Mouse (Mus musculus): ENCODE results near the gene Rps11. TPM values are rescaled to one million over a fixed set of nuclear protein-coding genes. Genes with fewer than 3 reads are reported as not detected.
A peak's percentile ranks its signal among the peaks of the same experiment; 100 is the strongest.
"Not testable (repeated sequence)": the region's sequence is repeated elsewhere in the genome, so short reads cannot be mapped to it uniquely, and the experiment has no call there.

The Rps11 gene
- polyA plus RNA-seq (2014; fragmentation: Nextera tagmentation; extraction: Ambion mirVana), result 1,168 and 1,305 TPM in 2 replicates

GRCm38 (mm10) chr7:45124224-45125143, at the start of gene Rps11:
TSS of gene Rps11 (minus strand) at chr7:45124439.
- WGBS (ENCODE audit: insufficient replicate concordance), result 1% methylated on average over 59 of the region's 59 CpGs
- peaks cover 45% of the 10 kb centered on the region for H3K36me3 ChIP-seq (ENCODE audit: control insufficient read depth, insufficient read depth, low read length)
- H3K27ac ChIP-seq (ENCODE audit: low read depth, low read length), result peak within 1 kb of the TSS; percentile 89

GRCm38 (mm10) chr7:45173772-45174171, 49.5 kb upstream of the Rps11 start:
- not testable (repeated sequence) for H3K4me2 ChIP-seq; H3K9ac ChIP-seq (ENCODE audit: low read depth, low read length); H3K4me1 ChIP-seq (ENCODE audit: control insufficient read depth, insufficient read depth, low read length); H3K4me3 ChIP-seq (ENCODE audit: low read depth, low read length); H3K27ac ChIP-seq (ENCODE audit: low read depth, low read length); ATAC-seq (replicated peaks; ENCODE audit: insufficient number of reproducible peaks, low FRiP score, low TSS enrichment); H3K36me3 ChIP-seq (ENCODE audit: control insufficient read depth, insufficient read depth, low read length)
- 63% methylated on average over 1 of the region's 1 CpGs for WGBS (ENCODE audit: insufficient replicate concordance)
- Histone ChIP-seq H3K27me3 (ENCODE audit: control insufficient read depth, insufficient read depth, low read length) (peaks cover 71% of the 10 kb centered on the region), H3K9me3 (replicated peaks; ENCODE audit: control insufficient read depth, low read length) (peaks cover 23% of the 10 kb centered on the region)

More at GRCm38 (mm10) chr7:45124224-45125143, at the start of gene Rps11:
- no peaks in the 10 kb centered on the region for H3K9me3 ChIP-seq (replicated peaks; ENCODE audit: control insufficient read depth, low read length)
- peaks cover 30% of the 10 kb centered on the region for H3K4me1 ChIP-seq (ENCODE audit: control insufficient read depth, insufficient read depth, low read length)
- ATAC-seq (replicated peaks; ENCODE audit: insufficient number of reproducible peaks, low FRiP score, low TSS enrichment), result peak; percentile 79
- H3K27me3 ChIP-seq (ENCODE audit: control insufficient read depth, insufficient read depth, low read length), result no peaks in the 10 kb centered on the region
- H3K9ac ChIP-seq (ENCODE audit: low read depth, low read length), result peak within 1 kb of the TSS; percentile 85
- peak within 1 kb of the TSS; percentile 57 for H3K4me3 ChIP-seq (ENCODE audit: low read depth, low read length)
- H3K4me2 ChIP-seq, result peak within 1 kb of the TSS; percentile 87

GRCm38 (mm10) chr7:45172974-45173373, 48.7 kb upstream of the Rps11 start:
- Histone ChIP-seq H3K4me3 (ENCODE audit: low read depth, low read length) (no peak overlapping the region), H3K27ac (ENCODE audit: low read depth, low read length) (no peak overlapping the region), H3K9me3 (replicated peaks; ENCODE audit: control insufficient read depth, low read length) (peaks cover 25% of the 10 kb centered on the region), H3K9ac (ENCODE audit: low read depth, low read length) (no peak overlapping the region), H3K4me1 (ENCODE audit: control insufficient read depth, insufficient read depth, low read length) (peaks cover 10% of the 10 kb centered on the region; the same call in 1 of the 2 replicates), H3K4me2 (no peak overlapping the region), H3K27me3 (ENCODE audit: control insufficient read depth, insufficient read depth, low read length) (peaks cover 71% of the 10 kb centered on the region), H3K36me3 (ENCODE audit: control insufficient read depth, insufficient read depth, low read length) (no peaks in the 10 kb centered on the region)
- WGBS (ENCODE audit: insufficient replicate concordance), result 52% methylated on average over 7 of the region's 7 CpGs
- no peak for ATAC-seq (replicated peaks; ENCODE audit: insufficient number of reproducible peaks, low FRiP score, low TSS enrichment)

- H3K36me3 ChIP-seq (ENCODE audit: control insufficient read depth, insufficient read depth, low read length), result no peaks in the 10 kb centered on the region
- H3K27me3 ChIP-seq (ENCODE audit: control insufficient read depth, insufficient read depth, low read length), result peaks cover 71% of the 10 kb centered on the region
- H3K27ac ChIP-seq (ENCODE audit: low read depth, low read length), result no peak overlapping the region
- 91% methylated on average over 3 of the region's 3 CpGs for WGBS (ENCODE audit: insufficient replicate concordance)
- H3K9ac ChIP-seq (ENCODE audit: low read depth, low read length), result no peak overlapping the region
- no peak overlapping the region for H3K4me3 ChIP-seq (ENCODE audit: low read depth, low read length)
- no peak for ATAC-seq (replicated peaks; ENCODE audit: insufficient number of reproducible peaks, low FRiP score, low TSS enrichment)
- no peak overlapping the region for H3K4me2 ChIP-seq
- 0 out of 2 replicates have a peak, but pooled peaks cover 6% of the 10 kb centered on the region for H3K4me1 ChIP-seq (ENCODE audit: control insufficient read depth, insufficient read depth, low read length)
- peaks cover 25% of the 10 kb centered on the region for H3K9me3 ChIP-seq (replicated peaks; ENCODE audit: control insufficient read depth, low read length)
Observed at GRCm38 (mm10) chr7:45169495-45169894, 45.3 kb upstream of the Rps11 start.

- WGBS (ENCODE audit: insufficient replicate concordance), result 5% methylated on average over 24 of the region's 24 CpGs
- H3K9me3 ChIP-seq (replicated peaks; ENCODE audit: control insufficient read depth, low read length), result peaks cover 25% of the 10 kb centered on the region
- peaks cover 72% of the 10 kb centered on the region for H3K27me3 ChIP-seq (ENCODE audit: control insufficient read depth, insufficient read depth, low read length)
- H3K4me3 ChIP-seq (ENCODE audit: low read depth, low read length), result no peak overlapping the region
- ATAC-seq (replicated peaks; ENCODE audit: insufficient number of reproducible peaks, low FRiP score, low TSS enrichment), result no peak
- H3K36me3 ChIP-seq (ENCODE audit: control insufficient read depth, insufficient read depth, low read length), result no peaks in the 10 kb centered on the region
- no peak overlapping the region for H3K27ac ChIP-seq (ENCODE audit: low read depth, low read length)
- H3K4me2 ChIP-seq, result no peak overlapping the region
- 0 out of 2 replicates have a peak, but pooled peaks cover 6% of the 10 kb centered on the region for H3K4me1 ChIP-seq (ENCODE audit: control insufficient read depth, insufficient read depth, low read length)
- H3K9ac ChIP-seq (ENCODE audit: low read depth, low read length), result no peak overlapping the region
Observed at GRCm38 (mm10) chr7:45168656-45169055, 44.4 kb upstream of the Rps11 start.

GRCm38 (mm10) chr7:45167761-45168445, 43.7 kb upstream of the Rps11 start:
- ATAC-seq (replicated peaks; ENCODE audit: insufficient number of reproducible peaks, low FRiP score, low TSS enrichment), result no peak
- Histone ChIP-seq H3K36me3 (ENCODE audit: control insufficient read depth, insufficient read depth, low read length) (no peaks in the 10 kb centered on the region), H3K9ac (ENCODE audit: low read depth, low read length) (no peak overlapping the region), H3K9me3 (replicated peaks; ENCODE audit: control insufficient read depth, low read length) (peaks cover 25% of the 10 kb centered on the region), H3K27ac (ENCODE audit: low read depth, low read length) (no peak overlapping the region), H3K4me1 (ENCODE audit: control insufficient read depth, insufficient read depth, low read length) (0 out of 2 replicates have a peak, but pooled peaks cover 6% of the 10 kb centered on the region), H3K4me2 (no peak overlapping the region), H3K27me3 (ENCODE audit: control insufficient read depth, insufficient read depth, low read length) (peaks cover 79% of the 10 kb centered on the region), H3K4me3 (ENCODE audit: low read depth, low read length) (no peak overlapping the region)
- 2% methylated on average over 19 of the region's 19 CpGs for WGBS (ENCODE audit: insufficient replicate concordance)

- Histone ChIP-seq H3K27ac (ENCODE audit: low read depth, low read length) (no peak overlapping the region), H3K4me1 (ENCODE audit: control insufficient read depth, insufficient read depth, low read length) (0 out of 2 replicates have a peak, but pooled peaks cover 6% of the 10 kb centered on the region), H3K9me3 (replicated peaks; ENCODE audit: control insufficient read depth, low read length) (peaks cover 25% of the 10 kb centered on the region), H3K27me3 (ENCODE audit: control insufficient read depth, insufficient read depth, low read length) (peaks cover 78% of the 10 kb centered on the region), H3K4me3 (ENCODE audit: low read depth, low read length) (no peak overlapping the region), H3K4me2 (no peak overlapping the region), H3K9ac (ENCODE audit: low read depth, low read length) (no peak overlapping the region), H3K36me3 (ENCODE audit: control insufficient read depth, insufficient read depth, low read length) (no peaks in the 10 kb centered on the region)
- no peak for ATAC-seq (replicated peaks; ENCODE audit: insufficient number of reproducible peaks, low FRiP score, low TSS enrichment)
- 21% methylated on average over 10 of the region's 10 CpGs for WGBS (ENCODE audit: insufficient replicate concordance)
Observed at GRCm38 (mm10) chr7:45166950-45167401, 42.7 kb upstream of the Rps11 start.

- no peak overlapping the region for H3K9ac ChIP-seq (ENCODE audit: low read depth, low read length)
- no peak overlapping the region for H3K4me2 ChIP-seq
- no peaks in the 10 kb centered on the region for H3K36me3 ChIP-seq (ENCODE audit: control insufficient read depth, insufficient read depth, low read length)
- peaks cover 78% of the 10 kb centered on the region for H3K27me3 ChIP-seq (ENCODE audit: control insufficient read depth, insufficient read depth, low read length)
- 44% methylated on average over 11 of the region's 11 CpGs for WGBS (ENCODE audit: insufficient replicate concordance)
- H3K9me3 ChIP-seq (replicated peaks; ENCODE audit: control insufficient read depth, low read length), result peaks cover 20% of the 10 kb centered on the region
- H3K4me1 ChIP-seq (ENCODE audit: control insufficient read depth, insufficient read depth, low read length), result 0 out of 2 replicates have a peak, but pooled peaks cover 6% of the 10 kb centered on the region
- ATAC-seq (replicated peaks; ENCODE audit: insufficient number of reproducible peaks, low FRiP score, low TSS enrichment), result no peak
- H3K27ac ChIP-seq (ENCODE audit: low read depth, low read length), result no peak overlapping the region
- no peak overlapping the region for H3K4me3 ChIP-seq (ENCODE audit: low read depth, low read length)
Observed at GRCm38 (mm10) chr7:45165701-45166100, 41.5 kb upstream of the Rps11 start.

All from heart, embryonic 11.5 days (tissue).